Comparison of ENCODE assay signal across 21 mouse cellular contexts in the genomic region with DNA sequence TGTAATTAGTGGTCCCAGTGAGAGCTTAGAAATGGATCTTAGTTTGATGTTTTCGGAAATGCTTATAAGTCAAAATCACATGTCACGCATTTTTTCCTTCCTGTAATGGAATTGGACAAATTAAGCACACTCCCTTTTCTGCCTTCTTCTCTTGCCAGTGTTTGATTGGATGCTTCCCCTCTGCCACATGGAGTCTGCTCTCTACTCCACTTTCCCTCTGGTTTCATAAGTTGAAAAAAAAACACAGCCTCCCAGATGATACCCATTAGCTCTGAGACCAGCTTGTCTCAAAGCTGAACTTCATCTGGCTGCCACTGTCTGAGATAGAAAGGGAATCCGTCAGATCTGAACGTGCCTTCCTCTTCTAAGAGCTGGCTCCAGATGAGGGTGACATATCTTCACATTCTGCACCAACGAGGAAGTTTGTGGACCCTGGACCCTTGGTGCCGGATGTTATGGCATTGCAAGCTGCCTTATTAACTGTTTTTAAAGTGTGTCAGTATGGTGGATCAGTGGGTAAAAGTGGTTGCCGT. TPM values are rescaled to one million over a fixed set of nuclear protein-coding genes. Genes with fewer than 3 reads are reported as not detected.
DNase-seq lines count a peak whose midpoint lies in the region; ATAC-seq lines count a peak whose summit lies in the region.
"Had no signal": no experiment of that assay in that cellular context is flagged by ENCODE, and none has a peak within 500 bp of the region (broad histone marks: within the 10 kb centered on the region; RNA-seq: fewer than 3 reads in every experiment).

No protein-coding gene starts in this region.

- ATAC-seq in lung, embryonic 15.5 days (ENCODE audit: borderline replicate concordance, extremely low read depth, low FRiP score, low TSS enrichment) = peak; percentile 68
- ATAC-seq in embryonic facial prominence, embryonic 13.5 days (ENCODE audit: insufficient number of reproducible peaks, insufficient read depth, low FRiP score, low TSS enrichment, low read depth) = no peak
- ATAC-seq in neural tube, embryonic 15.5 days (ENCODE audit: low FRiP score) = no peak
- ATAC-seq in midbrain, embryonic 13.5 days = no peak
- ATAC-seq: activated CD4-positive, CD25-positive, alpha-beta regulatory T cell, adult 4 months; forebrain, embryonic 15.5 days had no signal

- H3K9ac ChIP-seq in lung, embryonic 15.5 days = no peak overlapping the region
- H3K9ac ChIP-seq in embryonic facial prominence, embryonic 13.5 days = no peak overlapping the region
- H3K9ac ChIP-seq in neural tube, embryonic 15.5 days (replicated peaks) = no peak overlapping the region
- no peak overlapping the region for H3K9ac ChIP-seq in midbrain, embryonic 13.5 days (replicated peaks)
- H3K9ac ChIP-seq: embryonic facial prominence, embryonic 15.5 days; forebrain, embryonic 15.5 days; hindbrain, embryonic 12.5 days; hindbrain, embryonic 15.5 days had no signal

- 0 out of 2 replicates have a peak overlapping the region, but pooled peaks have one; percentile 57 for H3K27ac ChIP-seq in lung, embryonic 15.5 days
- no peak overlapping the region for H3K27ac ChIP-seq in embryonic facial prominence, embryonic 10.5 days (replicated peaks)
- no peak overlapping the region for H3K27ac ChIP-seq in embryonic facial prominence, embryonic 13.5 days
- H3K27ac ChIP-seq in neural tube, embryonic 15.5 days (replicated peaks) = no peak overlapping the region
- H3K27ac ChIP-seq in midbrain, embryonic 13.5 days = no peak overlapping the region
- H3K27ac ChIP-seq: embryonic facial prominence, embryonic 15.5 days; forebrain, embryonic 15.5 days; heart, adult 2 months; hindbrain, embryonic 12.5 days; hindbrain, embryonic 15.5 days had no signal

- no peaks in the 10 kb centered on the region for H3K27me3 ChIP-seq in lung, embryonic 15.5 days
- no peaks in the 10 kb centered on the region for H3K27me3 ChIP-seq in embryonic facial prominence, embryonic 10.5 days (replicated peaks; ENCODE audit: low read depth, poor library complexity, severe bottlenecking)
- H3K27me3 ChIP-seq in embryonic facial prominence, embryonic 13.5 days = 0 out of 2 replicates have a peak, but pooled peaks cover 8% of the 10 kb centered on the region
- no peaks in the 10 kb centered on the region for H3K27me3 ChIP-seq in neural tube, embryonic 15.5 days (replicated peaks)
- no peaks in the 10 kb centered on the region for H3K27me3 ChIP-seq in midbrain, embryonic 13.5 days
- H3K27me3 ChIP-seq: forebrain, embryonic 15.5 days; hindbrain, embryonic 12.5 days; hindbrain, embryonic 15.5 days had no signal

- H3K36me3 ChIP-seq in lung, embryonic 15.5 days = no peaks in the 10 kb centered on the region
- no peaks in the 10 kb centered on the region for H3K36me3 ChIP-seq in embryonic facial prominence, embryonic 10.5 days (replicated peaks)
- H3K36me3 ChIP-seq in embryonic facial prominence, embryonic 13.5 days = no peaks in the 10 kb centered on the region
- H3K36me3 ChIP-seq in neural tube, embryonic 15.5 days = no peaks in the 10 kb centered on the region
- no peaks in the 10 kb centered on the region for H3K36me3 ChIP-seq in midbrain, embryonic 13.5 days
- H3K36me3 ChIP-seq: embryonic facial prominence, embryonic 15.5 days; forebrain, embryonic 15.5 days; hindbrain, embryonic 12.5 days; hindbrain, embryonic 15.5 days had no signal

- 50% methylated on average over 7 of the region's 7 CpGs for WGBS in lung, embryonic 15.5 days
- 64% methylated on average over 7 of the region's 7 CpGs for WGBS in embryonic facial prominence, embryonic 10.5 days
- 29% methylated on average over 7 of the region's 7 CpGs for WGBS in embryonic facial prominence, embryonic 13.5 days
- WGBS in neural tube, embryonic 15.5 days = 85% methylated on average over 7 of the region's 7 CpGs
- WGBS in midbrain, embryonic 13.5 days = 91% methylated on average over 7 of the region's 7 CpGs

- H3K9me3 ChIP-seq in lung, embryonic 15.5 days = no peaks in the 10 kb centered on the region
- no peaks in the 10 kb centered on the region for H3K9me3 ChIP-seq in embryonic facial prominence, embryonic 10.5 days
- H3K9me3 ChIP-seq in embryonic facial prominence, embryonic 13.5 days = no peaks in the 10 kb centered on the region
- no peaks in the 10 kb centered on the region for H3K9me3 ChIP-seq in neural tube, embryonic 15.5 days (replicated peaks)
- no peaks in the 10 kb centered on the region for H3K9me3 ChIP-seq in midbrain, embryonic 13.5 days
- H3K9me3 ChIP-seq: embryonic facial prominence, embryonic 15.5 days; forebrain, embryonic 15.5 days; hindbrain, embryonic 12.5 days; hindbrain, embryonic 15.5 days had no signal

- H3K4me1 ChIP-seq in lung, embryonic 15.5 days = peaks cover 5% of the 10 kb centered on the region; the same call in 1 of the 2 replicates
- peaks cover 13% of the 10 kb centered on the region; the same call in 1 of the 2 replicates for H3K4me1 ChIP-seq in embryonic facial prominence, embryonic 10.5 days
- H3K4me1 ChIP-seq in embryonic facial prominence, embryonic 13.5 days = peaks cover 10% of the 10 kb centered on the region
- H3K4me1 ChIP-seq in neural tube, embryonic 15.5 days = no peaks in the 10 kb centered on the region
- no peaks in the 10 kb centered on the region for H3K4me1 ChIP-seq in midbrain, embryonic 13.5 days (replicated peaks)
- H3K4me1 ChIP-seq: forebrain, embryonic 15.5 days; hindbrain, embryonic 12.5 days; hindbrain, embryonic 15.5 days had no signal

- peak; percentile 31 for DNase-seq in embryo, embryonic 10.5 days (ENCODE audit: low spot score)
- no peak for DNase-seq in embryo, embryonic 9.5 days (ENCODE audit: extremely low spot score)
- DNase-seq in lung, adult 18-20 months = no peak
- peak; percentile 23 for DNase-seq in embryonic facial prominence, embryonic 10.5 days (ENCODE audit: low spot score)
- DNase-seq: adrenal gland, postnatal 10 days; adrenal gland, postnatal 36 days; cerebellum, adult 18-20 months; cerebellum, adult 9-10 months; cerebellum, postnatal 14 days; gastrocnemius, postnatal 25 days; heart, adult 2 months had no signal

- no peak overlapping the region for H3K4me2 ChIP-seq in lung, embryonic 15.5 days
- H3K4me2 ChIP-seq in embryonic facial prominence, embryonic 13.5 days = peak overlapping the region; percentile 27; the same call in 1 of the 2 replicates
- H3K4me2 ChIP-seq in neural tube, embryonic 15.5 days = no peak overlapping the region
- no peak overlapping the region for H3K4me2 ChIP-seq in midbrain, embryonic 13.5 days (replicated peaks)
- H3K4me2 ChIP-seq: embryonic facial prominence, embryonic 15.5 days; forebrain, embryonic 15.5 days; heart, embryonic 11.5 days; hindbrain, embryonic 12.5 days; hindbrain, embryonic 15.5 days had no signal

- H3K4me3 ChIP-seq in lung, embryonic 15.5 days = no peak overlapping the region
- no peak overlapping the region for H3K4me3 ChIP-seq in embryonic facial prominence, embryonic 10.5 days
- no peak overlapping the region for H3K4me3 ChIP-seq in embryonic facial prominence, embryonic 13.5 days
- no peak overlapping the region for H3K4me3 ChIP-seq in neural tube, embryonic 15.5 days (replicated peaks)
- H3K4me3 ChIP-seq in midbrain, embryonic 13.5 days (replicated peaks) = no peak overlapping the region
- H3K4me3 ChIP-seq: embryonic facial prominence, embryonic 15.5 days; forebrain, embryonic 15.5 days; heart, adult 2 months; hindbrain, embryonic 12.5 days; hindbrain, embryonic 15.5 days had no signal

RNA-seq across cellular contexts. Expression of a gene that starts 52.6 kb away (rescaled TPM):
- 1.1 and 3.7 TPM in 2 replicates for polyA plus RNA-seq in lung, embryonic 15.5 days (2015; fragmentation: Nextera tagmentation; extraction: Ambion mirVana)
- 1.1 and 1.4 TPM in 2 replicates for polyA plus RNA-seq in embryonic facial prominence, embryonic 10.5 days (2016; fragmentation: Nextera tagmentation; extraction: Ambion mirVana)
- polyA plus RNA-seq in embryonic facial prominence, embryonic 13.5 days (2015; fragmentation: Nextera tagmentation; extraction: Ambion mirVana) = 2.0 and 2.1 TPM in 2 replicates
- 0.14 and 14.9 TPM in 2 replicates for polyA plus RNA-seq in neural tube, embryonic 15.5 days (2015; fragmentation: Nextera tagmentation; extraction: Ambion mirVana)
- 0.09 TPM in 1 of 2 replicates, not detected in the other for polyA plus RNA-seq in midbrain, embryonic 13.5 days (2015; fragmentation: Nextera tagmentation; extraction: Ambion mirVana)
- polyA plus RNA-seq: forebrain, embryonic 15.5 days had no signal

Comparison
In these comparisons a context has a peak if more than half of its experiments do, and no peak if none do; other contexts are left out.
1. DNase-seq: peak in embryo, embryonic 10.5 days (single experiment) and embryonic facial prominence, embryonic 10.5 days (single experiment); none in embryo, embryonic 9.5 days (single experiment) and lung, adult 18-20 months (0 of 2).